Mouse (Mus musculus): ENCODE data around the gene Eif2b3. TPM values are rescaled to one million over a fixed set of nuclear protein-coding genes. Genes with fewer than 3 reads are reported as not detected.

The Eif2b3 gene
- polyA plus RNA-seq, 1 experiment = 41.6 TPM

DNA sequence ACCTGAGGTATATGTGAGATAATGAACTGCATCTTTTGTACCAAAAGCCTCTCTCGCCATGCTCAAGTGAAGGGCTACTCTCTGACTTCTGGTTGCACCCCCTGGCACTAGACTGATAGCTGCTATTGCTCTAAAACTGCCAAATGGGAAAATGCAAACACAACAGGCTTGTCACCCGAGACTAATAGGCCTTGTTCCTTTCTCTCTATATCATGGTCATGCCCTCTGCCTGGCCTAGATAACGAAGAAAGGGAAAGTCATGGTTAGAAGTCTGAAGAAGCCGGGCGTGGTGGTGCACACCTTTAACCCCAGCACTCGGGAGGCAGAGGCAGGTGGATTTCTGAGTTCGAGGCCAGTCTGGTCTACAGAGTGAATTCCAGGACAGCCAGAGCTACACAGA, 71.4 kb downstream of the Eif2b3 start:
- no peak overlapping the region for H3K4me3 ChIP-seq (ENCODE audit: insufficient read depth, poor library complexity, severe bottlenecking)
- H3K79me3 ChIP-seq (ENCODE audit: low read depth) = no peaks in the 10 kb centered on the region
- no peaks in the 10 kb centered on the region for H3K79me2 ChIP-seq (ENCODE audit: control insufficient read depth, insufficient read depth)
- H3K27me3 ChIP-seq (ENCODE audit: control insufficient read depth, insufficient read depth, insufficient read length) = peaks cover under 1% of the 10 kb centered on the region
- H3K36me3 ChIP-seq (ENCODE audit: control insufficient read depth, insufficient read depth) = peaks cover 18% of the 10 kb centered on the region
- no peak for TF ChIP-seq MYOG (IDR thresholded peaks at IDR 0.05; ENCODE audit: control insufficient read depth, extremely low read depth, insufficient read length)
- TF ChIP-seq MYOD1 (IDR thresholded peaks at IDR 0.05; ENCODE audit: control insufficient read depth, insufficient read length, low read depth) = no peak
- no peak for TF ChIP-seq FOSL1 (IDR thresholded peaks at IDR 0.05; ENCODE audit: insufficient read depth, low read length, poor library complexity, severe bottlenecking)
- H3ac ChIP-seq (ENCODE audit: control insufficient read depth, insufficient read length, low read depth) = no peak overlapping the region

DNA sequence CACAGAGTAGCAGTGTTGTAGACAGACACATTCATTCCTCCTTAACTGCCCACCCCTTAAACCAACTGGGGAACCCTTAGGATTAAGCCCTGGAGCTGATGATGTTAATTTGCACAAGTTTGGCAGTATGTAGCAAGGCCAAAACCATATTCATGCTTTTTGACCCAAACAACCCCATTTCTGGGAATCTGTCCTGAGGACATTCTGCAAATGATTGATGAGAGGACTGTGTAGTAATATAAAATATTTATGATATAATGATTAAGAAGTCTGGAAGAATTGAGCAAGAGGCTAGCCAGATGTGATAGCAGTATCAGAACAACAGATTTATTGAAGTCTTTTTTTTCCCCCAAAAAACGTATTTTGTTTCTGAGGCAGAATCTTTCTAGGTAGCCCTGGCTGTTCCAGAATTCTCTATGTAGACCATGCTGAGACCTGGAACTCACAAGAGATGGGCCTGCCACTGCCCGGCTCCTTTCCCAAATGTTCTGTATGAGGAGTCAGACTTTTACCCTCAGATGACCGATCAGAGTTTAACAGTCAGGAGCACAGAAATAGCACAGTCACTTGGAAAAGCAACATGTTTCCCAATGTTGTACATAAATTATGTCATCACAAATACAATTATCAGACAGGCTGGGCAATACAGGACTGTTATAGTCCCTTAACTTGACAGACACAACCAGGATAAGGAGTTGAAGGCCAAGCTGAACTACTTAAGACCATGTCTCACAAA, 75.6 kb downstream of the Eif2b3 start:
- Histone ChIP-seq H3K36me3 (ENCODE audit: control insufficient read depth, insufficient read depth) (no peaks in the 10 kb centered on the region), H3K27me3 (ENCODE audit: control insufficient read depth, insufficient read depth, insufficient read length) (peaks cover 13% of the 10 kb centered on the region), H3K4me3 (ENCODE audit: insufficient read depth, poor library complexity, severe bottlenecking) (no peak overlapping the region), H3K79me2 (ENCODE audit: control insufficient read depth, insufficient read depth) (no peaks in the 10 kb centered on the region), H3ac (ENCODE audit: control insufficient read depth, insufficient read length, low read depth) (no peak overlapping the region), H3K79me3 (ENCODE audit: low read depth) (no peaks in the 10 kb centered on the region)
- TF ChIP-seq USF1 (IDR thresholded peaks at IDR 0.05; ENCODE audit: low read depth) = no peak
- TF ChIP-seq MAX (IDR thresholded peaks at IDR 0.05) = no peak
- TF ChIP-seq MYOG (IDR thresholded peaks at IDR 0.05; ENCODE audit: control insufficient read depth, extremely low read depth, insufficient read length) = no peak
- TF ChIP-seq CEBPB (IDR thresholded peaks at IDR 0.05; ENCODE audit: low read depth) = no peak

DNA sequence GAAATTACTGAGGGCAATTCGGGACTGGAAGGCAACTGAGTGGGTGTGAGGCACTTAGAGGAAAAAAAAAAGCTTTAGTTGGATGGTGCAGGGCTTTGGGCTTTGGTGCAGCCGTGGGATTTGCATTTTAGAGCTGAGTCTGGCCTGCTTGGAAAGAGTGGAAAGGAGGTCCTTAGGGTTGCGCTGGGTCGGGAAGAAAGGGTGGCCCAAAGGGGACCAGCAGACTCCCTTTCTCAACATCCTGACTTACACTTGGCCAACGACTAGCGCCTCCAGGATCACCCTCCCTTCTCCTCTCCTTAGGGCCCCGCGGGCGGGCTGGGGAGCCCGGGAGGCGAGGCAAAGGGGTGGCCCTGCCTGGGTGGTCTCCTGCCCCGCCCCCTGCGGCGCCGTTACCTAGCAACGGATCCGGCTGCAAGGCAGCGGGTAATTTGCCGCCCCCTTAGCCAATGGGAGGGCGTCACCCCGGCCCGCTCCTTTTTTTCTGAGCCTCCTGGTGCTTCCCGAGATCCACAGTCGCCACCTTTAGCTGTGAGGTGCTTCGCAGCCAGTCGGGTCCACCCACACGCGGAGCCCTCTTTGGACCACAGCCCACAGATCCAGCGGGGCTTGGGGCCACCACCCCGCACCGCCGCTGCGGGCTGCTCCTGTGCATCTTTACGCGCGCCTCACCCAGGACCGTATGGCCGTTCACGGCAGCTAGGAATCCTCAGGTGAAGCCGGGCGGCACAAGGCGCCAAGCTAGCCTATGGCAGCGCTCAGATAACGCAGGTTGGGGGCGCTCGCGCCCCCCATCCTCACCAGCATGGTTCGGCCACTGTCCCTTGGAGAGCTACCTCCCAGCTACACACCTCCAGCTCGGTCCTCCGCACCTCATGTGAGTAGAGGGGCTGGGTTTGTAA, 76.6 kb downstream of the Eif2b3 start, which contains the start of gene Ptch2:
Ptch2 (plus strand) TSS at position 525 of the 902 bp plus-strand sequence.
- peaks cover 13% of the 10 kb centered on the region for H3K27me3 ChIP-seq (ENCODE audit: control insufficient read depth, insufficient read depth, insufficient read length)
- H3K79me2 ChIP-seq (ENCODE audit: control insufficient read depth, insufficient read depth) = no peaks in the 10 kb centered on the region
- no peak within 1 kb of the TSS for H3K4me3 ChIP-seq (ENCODE audit: insufficient read depth, poor library complexity, severe bottlenecking)
- H3K79me3 ChIP-seq (ENCODE audit: low read depth) = no peaks in the 10 kb centered on the region
- no peaks in the 10 kb centered on the region for H3K36me3 ChIP-seq (ENCODE audit: control insufficient read depth, insufficient read depth)
- TF ChIP-seq FOSL1 (IDR thresholded peaks at IDR 0.05; ENCODE audit: insufficient read depth, low read length, poor library complexity, severe bottlenecking) (no peak), MYOG (IDR thresholded peaks at IDR 0.05; ENCODE audit: control insufficient read depth, extremely low read depth, insufficient read length) (no peak), MYOD1 (IDR thresholded peaks at IDR 0.05; ENCODE audit: control insufficient read depth, insufficient read length, low read depth) (no peak), CEBPB (IDR thresholded peaks at IDR 0.05; ENCODE audit: low read depth) (no peak), CTCF (IDR thresholded peaks at IDR 0.05; ENCODE audit: control insufficient read depth, insufficient read depth, insufficient read length) (no peak), USF1 (IDR thresholded peaks at IDR 0.05; ENCODE audit: low read depth) (no peak)
- peak within 1 kb of the TSS; percentile 48 for H3ac ChIP-seq (ENCODE audit: control insufficient read depth, insufficient read length, low read depth)

DNA sequence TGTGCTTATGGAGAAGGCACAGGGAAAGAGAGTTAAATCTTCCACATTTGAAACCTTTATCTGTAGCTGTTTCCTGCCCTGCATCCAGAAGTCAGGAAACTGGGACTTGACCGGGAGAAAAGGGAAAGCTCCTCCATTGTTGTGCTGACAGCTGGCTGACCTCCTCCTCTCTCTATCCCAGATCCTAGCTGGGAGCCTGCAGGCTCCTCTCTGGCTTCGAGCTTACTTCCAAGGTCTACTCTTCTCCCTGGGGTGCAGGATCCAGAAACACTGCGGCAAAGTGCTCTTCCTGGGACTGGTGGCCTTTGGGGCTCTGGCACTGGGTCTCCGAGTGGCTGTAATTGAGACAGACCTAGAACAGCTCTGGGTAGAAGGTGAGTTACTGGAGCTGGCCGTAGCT, 77.5 kb downstream of the Eif2b3 start:
- Histone ChIP-seq H3K79me2 (ENCODE audit: control insufficient read depth, insufficient read depth) (no peaks in the 10 kb centered on the region), H3K36me3 (ENCODE audit: control insufficient read depth, insufficient read depth) (no peaks in the 10 kb centered on the region), H3K27me3 (ENCODE audit: control insufficient read depth, insufficient read depth, insufficient read length) (peaks cover 13% of the 10 kb centered on the region), H3ac (ENCODE audit: control insufficient read depth, insufficient read length, low read depth) (no peak overlapping the region), H3K4me3 (ENCODE audit: insufficient read depth, poor library complexity, severe bottlenecking) (no peak overlapping the region), H3K79me3 (ENCODE audit: low read depth) (no peaks in the 10 kb centered on the region)
- no peak for TF ChIP-seq MAX (IDR thresholded peaks at IDR 0.05)
- TF ChIP-seq FOSL1 (IDR thresholded peaks at IDR 0.05; ENCODE audit: insufficient read depth, low read length, poor library complexity, severe bottlenecking) = no peak
- no peak for TF ChIP-seq CEBPB (IDR thresholded peaks at IDR 0.05; ENCODE audit: low read depth)
- no peak for TF ChIP-seq MYOD1 (IDR thresholded peaks at IDR 0.05; ENCODE audit: control insufficient read depth, insufficient read length, low read depth)
- TF ChIP-seq USF1 (IDR thresholded peaks at IDR 0.05; ENCODE audit: low read depth) = no peak
- no peak for TF ChIP-seq MYOG (IDR thresholded peaks at IDR 0.05; ENCODE audit: control insufficient read depth, extremely low read depth, insufficient read length)
- TF ChIP-seq CTCF (IDR thresholded peaks at IDR 0.05; ENCODE audit: control insufficient read depth, insufficient read depth, insufficient read length) = no peak

DNA sequence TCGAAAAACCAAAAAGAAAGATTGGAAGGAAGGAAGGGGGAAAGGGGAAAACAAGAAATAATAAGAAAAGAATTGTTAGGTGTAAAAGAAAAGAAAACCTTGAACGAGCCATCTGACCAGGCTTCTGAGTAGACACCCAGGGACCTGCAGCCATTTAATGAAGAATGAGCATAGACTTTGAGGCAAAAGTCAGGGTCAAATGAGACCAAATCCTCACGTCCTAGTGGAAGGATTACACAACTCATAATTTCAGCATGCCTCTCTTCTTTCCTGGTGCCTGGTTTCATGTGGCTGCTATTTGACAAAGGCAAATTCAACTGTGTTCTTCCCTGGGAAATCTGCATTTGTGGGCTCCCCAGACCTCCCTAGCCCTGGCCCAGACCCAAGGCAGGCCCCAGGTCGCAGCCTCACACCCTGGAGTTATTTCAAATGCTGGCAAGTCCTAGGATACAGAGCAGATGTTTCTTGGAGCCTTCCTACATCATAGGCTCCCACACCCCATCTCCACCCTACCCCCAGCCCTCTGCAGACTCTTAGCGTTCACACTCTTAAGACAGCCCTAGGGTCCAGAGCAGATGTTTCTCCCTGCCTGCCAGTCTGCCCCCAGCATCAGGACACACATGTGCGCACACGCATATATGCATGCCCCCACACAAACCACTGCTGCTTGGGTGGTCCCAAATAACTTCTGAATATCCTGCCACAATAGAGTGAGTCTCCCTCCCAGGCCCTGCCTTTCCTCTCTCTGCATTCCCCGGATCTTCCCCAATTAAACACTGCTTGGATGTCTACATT, 79.0 kb downstream of the Eif2b3 start:
- H3K27me3 ChIP-seq (ENCODE audit: control insufficient read depth, insufficient read depth, insufficient read length) = peaks cover 13% of the 10 kb centered on the region
- H3ac ChIP-seq (ENCODE audit: control insufficient read depth, insufficient read length, low read depth) = no peak overlapping the region
- H3K36me3 ChIP-seq (ENCODE audit: control insufficient read depth, insufficient read depth) = no peaks in the 10 kb centered on the region
- H3K79me2 ChIP-seq (ENCODE audit: control insufficient read depth, insufficient read depth) = no peaks in the 10 kb centered on the region
- H3K79me3 ChIP-seq (ENCODE audit: low read depth) = no peaks in the 10 kb centered on the region
- H3K4me3 ChIP-seq (ENCODE audit: insufficient read depth, poor library complexity, severe bottlenecking) = no peak overlapping the region
- TF ChIP-seq CEBPB (IDR thresholded peaks at IDR 0.05; ENCODE audit: low read depth) (no peak), MAX (IDR thresholded peaks at IDR 0.05) (no peak), USF1 (IDR thresholded peaks at IDR 0.05; ENCODE audit: low read depth) (no peak), MYOD1 (IDR thresholded peaks at IDR 0.05; ENCODE audit: control insufficient read depth, insufficient read length, low read depth) (no peak)
